Mouse (Mus musculus): Measurements from ENCODE around the gene Ezh1.

Ezh1 gene

GRCm38 (mm10) chr11:101226065-101226701 is at the start of gene Ezh1:
TSS of gene Ezh1 (minus strand) at chr11:101226463.
- DNase-seq (ENCODE audit: low read depth, low spot score) = peak; percentile 54

GRCm38 (mm10) chr11:101275309-101275708 is 49.0 kb upstream of the Ezh1 start:
- no peak for DNase-seq (ENCODE audit: low read depth, low spot score)

- no peak for DNase-seq (ENCODE audit: low read depth, low spot score)
These were observed 46.2 kb upstream of the Ezh1 start for GRCm38 (mm10) chr11:101272446-101272845.

GRCm38 (mm10) chr11:101269577-101270116 is 43.4 kb upstream of the Ezh1 start:
- DNase-seq (ENCODE audit: low read depth, low spot score) = no peak

GRCm38 (mm10) chr11:101265906-101266305 is 39.6 kb upstream of the Ezh1 start:
- no peak for DNase-seq (ENCODE audit: low read depth, low spot score)

- DNase-seq (ENCODE audit: low read depth, low spot score) = no peak
These were observed 38.8 kb upstream of the Ezh1 start for GRCm38 (mm10) chr11:101264954-101265471.

GRCm38 (mm10) chr11:101263989-101264280 is 37.7 kb upstream of the Ezh1 start:
- DNase-seq (ENCODE audit: low read depth, low spot score) = no peak

- DNase-seq (ENCODE audit: low read depth, low spot score) = no peak
These were observed 37.1 kb upstream of the Ezh1 start for GRCm38 (mm10) chr11:101263138-101263988.

GRCm38 (mm10) chr11:101262272-101262967 is 36.2 kb upstream of the Ezh1 start:
- no peak for DNase-seq (ENCODE audit: low read depth, low spot score)

GRCm38 (mm10) chr11:101260826-101261380 is 34.6 kb upstream of the Ezh1 start:
- DNase-seq (ENCODE audit: low read depth, low spot score) = no peak

- DNase-seq (ENCODE audit: low read depth, low spot score) = no peak
These were observed 33.9 kb upstream of the Ezh1 start, which contains the start of gene Wnk4 for GRCm38 (mm10) chr11:101259948-101260825. TSS of gene Wnk4 (plus strand) at chr11:101260567.

GRCm38 (mm10) chr11:101259261-101259712 is 33.0 kb upstream of the Ezh1 start:
- peak; percentile 77 for DNase-seq (ENCODE audit: low read depth, low spot score)

- DNase-seq (ENCODE audit: low read depth, low spot score) = no peak
These were observed 29.8 kb upstream of the Ezh1 start for GRCm38 (mm10) chr11:101255826-101256775.

- peak; percentile 78 for DNase-seq (ENCODE audit: low read depth, low spot score)
These were observed 27.5 kb upstream of the Ezh1 start, which contains the start of gene Vps25 for GRCm38 (mm10) chr11:101253613-101254389. TSS of gene Vps25 (plus strand) at chr11:101253707.

- no peak for DNase-seq (ENCODE audit: low read depth, low spot score)
These were observed 26.7 kb upstream of the Ezh1 start for GRCm38 (mm10) chr11:101252941-101253340.

- DNase-seq (ENCODE audit: low read depth, low spot score) = no peak
These were observed 24.8 kb upstream of the Ezh1 start for GRCm38 (mm10) chr11:101251031-101251430.

GRCm38 (mm10) chr11:101248258-101248994 is 22.2 kb upstream of the Ezh1 start:
- DNase-seq (ENCODE audit: low read depth, low spot score) = no peak

GRCm38 (mm10) chr11:101247521-101248030 is 21.3 kb upstream of the Ezh1 start:
- no peak for DNase-seq (ENCODE audit: low read depth, low spot score)
